Mouse (Mus musculus) bone marrow, adult 2 months (tissue): ENCODE data around the gene Gm10300.

Experiments used
- CTCF ChIP-seq: fragments of 200-500 bp; IDR thresholded peaks from 2 replicates; pipeline ENCODE4 v1.5.1; 2011; ENCODE audit warnings: low read length, control low read depth; ENCODE audit not compliant: control insufficient read depth, insufficient read depth
- POLR2A ChIP-seq: fragments of 200-500 bp; IDR thresholded peaks from 2 replicates; pipeline ENCODE4 v1.6.1; 2011; ENCODE audit warnings: low read depth, mild to moderate bottlenecking, control low read depth, low read length, borderline replicate concordance; ENCODE audit not compliant: control insufficient read depth

DNA sequence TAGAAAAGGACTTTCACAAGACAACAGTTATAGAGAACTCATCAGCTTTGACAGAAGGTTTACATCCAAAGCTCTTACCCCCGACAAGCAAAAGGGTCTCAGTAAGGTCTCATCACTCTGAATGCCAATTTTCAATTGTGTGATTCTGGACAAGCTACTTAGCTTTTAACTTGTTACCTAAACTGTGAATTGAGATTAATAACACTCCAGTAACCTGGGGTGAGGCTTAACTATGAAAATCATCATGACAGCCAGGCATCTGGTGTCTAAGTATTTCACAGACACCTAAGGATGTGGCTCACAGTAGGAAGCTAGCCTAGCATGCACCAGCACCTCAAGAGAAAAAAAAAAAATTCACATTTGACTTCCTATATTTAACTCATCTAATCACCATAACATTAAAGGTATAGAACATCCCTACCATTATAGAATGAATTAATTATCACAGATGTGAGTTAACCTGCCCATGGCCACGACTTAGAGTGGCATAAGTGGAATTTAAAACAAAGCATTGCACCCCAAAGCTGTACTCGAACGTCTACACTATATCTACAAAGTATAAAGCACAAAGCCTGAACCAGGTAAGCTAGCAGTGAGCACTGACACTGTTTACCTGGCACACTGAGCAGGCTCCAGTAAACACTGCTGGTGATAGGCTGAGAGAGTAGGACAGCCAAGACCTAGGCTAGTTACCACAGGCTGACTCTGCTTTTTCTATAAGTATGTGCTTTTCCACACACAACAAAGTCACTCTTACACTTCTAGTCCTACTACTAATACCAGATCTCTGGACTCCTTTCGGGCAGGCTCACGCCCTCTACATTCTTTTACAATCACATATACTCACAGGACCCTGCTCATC is 32.8 kb upstream of the Gm10300 start:
- TF ChIP-seq CTCF (no peak), POLR2A (no peak)
